Mouse (Mus musculus): Measurements from ENCODE around the gene Ctsl. TPM values are rescaled to one million over a fixed set of nuclear protein-coding genes. Genes with fewer than 3 reads are reported as not detected.

The Ctsl gene
- polyA plus RNA-seq, 1 experiment from 2014 or later = 998 TPM

DNA sequence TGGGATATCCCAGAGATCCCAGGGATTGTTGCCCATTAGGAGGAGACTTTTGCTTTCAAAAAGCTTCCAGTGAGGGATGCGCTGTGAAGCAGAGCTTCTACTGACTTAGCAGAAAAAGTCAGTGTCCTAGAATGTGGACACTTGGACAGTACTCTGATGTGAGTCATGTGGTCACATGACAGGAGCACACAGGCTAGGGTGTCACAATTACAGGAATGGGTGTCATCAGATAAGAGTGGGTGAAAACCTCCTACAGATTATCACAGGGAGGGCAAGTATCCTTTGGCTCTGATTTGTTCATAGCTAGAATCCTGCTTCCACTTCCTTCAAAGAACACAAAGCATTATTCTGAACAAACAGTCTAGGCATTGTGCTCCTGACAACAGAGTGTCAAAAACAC, 27.4 kb upstream of the Ctsl start:
- WGBS (ENCODE audit: missing documents) = 73% methylated on average over 1 of the region's 1 CpGs
- Histone ChIP-seq H3K27ac (peak overlapping the region; percentile 67), H3K36me3 (ENCODE audit: inconsistent target) (no peaks in the 10 kb centered on the region), H3K4me3 (ENCODE audit: inconsistent target) (no peak overlapping the region), H3K79me2 (ENCODE audit: inconsistent target) (no peaks in the 10 kb centered on the region)

DNA sequence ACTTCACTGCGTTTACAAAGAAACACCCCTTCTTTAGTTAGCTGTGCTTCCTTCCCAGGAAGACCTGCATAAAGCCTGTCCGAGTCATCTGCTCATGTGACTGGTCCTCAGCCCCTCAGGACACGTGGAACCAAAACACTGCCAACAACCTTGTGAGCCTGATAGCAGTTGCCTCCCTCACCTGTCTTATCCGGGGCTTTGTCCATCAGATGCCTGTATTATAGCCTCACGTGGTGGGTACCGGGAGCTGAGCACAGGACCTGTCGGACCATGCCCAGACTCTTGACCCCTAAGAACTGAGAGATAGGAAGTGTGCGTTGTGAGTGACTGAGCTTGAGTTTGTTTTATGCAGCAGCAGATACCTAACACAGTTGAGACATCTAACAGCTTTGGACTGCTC, 26.3 kb upstream of the Ctsl start:
- Histone ChIP-seq H3K36me3 (ENCODE audit: inconsistent target) (no peaks in the 10 kb centered on the region), H3K4me3 (ENCODE audit: inconsistent target) (no peak overlapping the region), H3K27ac (no peak overlapping the region), H3K79me2 (ENCODE audit: inconsistent target) (no peaks in the 10 kb centered on the region)
- WGBS (ENCODE audit: missing documents) = 80% methylated on average over 8 of the region's 8 CpGs

DNA sequence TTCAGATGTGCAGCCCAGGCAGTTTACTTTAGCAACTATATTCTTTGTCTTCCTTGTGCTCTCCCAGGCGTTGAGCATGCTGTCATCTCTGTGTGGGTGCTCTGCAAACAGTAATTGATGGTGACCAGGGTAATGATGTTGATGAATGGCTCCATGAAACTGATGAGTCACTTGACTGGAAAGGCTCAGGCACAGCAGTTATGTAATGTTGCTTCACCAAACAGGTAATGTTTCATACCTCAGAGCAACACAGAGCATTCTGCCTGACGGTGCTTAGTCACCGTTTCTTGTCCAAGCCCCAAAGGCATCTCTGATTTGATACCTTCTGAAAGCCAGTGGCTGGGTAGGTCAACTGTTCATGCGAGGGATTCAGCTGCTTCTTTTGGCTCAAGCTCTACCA, 17.7 kb upstream of the Ctsl start:
- 83% methylated on average over 4 of the region's 4 CpGs for WGBS (ENCODE audit: missing documents)
- Histone ChIP-seq H3K4me3 (ENCODE audit: inconsistent target) (no peak overlapping the region), H3K36me3 (ENCODE audit: inconsistent target) (no peaks in the 10 kb centered on the region), H3K79me2 (ENCODE audit: inconsistent target) (no peaks in the 10 kb centered on the region), H3K27ac (no peak overlapping the region)

DNA sequence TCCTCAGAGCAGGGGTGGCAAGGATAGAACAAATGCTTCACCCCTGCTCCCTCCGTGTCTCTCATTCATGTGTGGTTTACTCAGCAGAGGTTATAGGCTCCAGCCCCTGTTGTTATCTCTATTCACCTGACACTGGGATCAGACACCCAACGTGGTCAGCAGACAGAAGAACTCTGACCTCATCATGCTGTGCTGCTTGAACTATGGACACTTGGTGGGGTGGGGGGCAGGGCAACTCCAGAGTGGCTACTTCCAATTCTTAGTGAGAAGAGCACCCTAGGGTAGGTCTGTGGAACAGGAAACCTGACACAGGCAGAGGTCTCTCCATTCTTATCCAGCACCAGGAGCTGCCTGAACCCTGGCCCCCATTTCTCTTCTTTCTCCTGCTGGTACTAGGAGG, 15.4 kb upstream of the Ctsl start:
- Histone ChIP-seq H3K36me3 (ENCODE audit: inconsistent target) (no peaks in the 10 kb centered on the region), H3K27ac (no peak overlapping the region), H3K79me2 (ENCODE audit: inconsistent target) (no peaks in the 10 kb centered on the region), H3K4me3 (ENCODE audit: inconsistent target) (no peak overlapping the region)
- WGBS (ENCODE audit: missing documents) = 78% methylated on average over 2 of the region's 2 CpGs

DNA sequence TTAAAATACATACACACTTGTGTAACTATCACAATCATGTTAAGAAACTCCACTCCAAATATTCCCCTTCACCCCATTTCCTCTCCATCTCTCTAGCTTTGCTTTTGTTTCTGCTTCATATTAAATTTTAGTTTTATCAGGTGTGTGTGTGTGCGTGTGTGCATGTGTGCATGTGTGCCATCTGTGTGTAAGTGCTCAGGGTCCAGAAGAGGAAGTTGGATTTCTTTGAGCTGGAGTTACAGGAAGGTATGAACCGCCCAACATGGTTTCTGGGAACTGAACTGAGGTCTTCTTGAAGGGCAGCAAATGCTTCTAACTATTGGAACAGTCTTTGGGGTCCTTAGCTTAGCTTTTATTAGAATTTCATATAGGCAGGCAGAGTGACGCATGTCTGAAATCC, 14.2 kb upstream of the Ctsl start:
- Histone ChIP-seq H3K27ac (no peak overlapping the region), H3K79me2 (ENCODE audit: inconsistent target) (no peaks in the 10 kb centered on the region), H3K36me3 (ENCODE audit: inconsistent target) (no peaks in the 10 kb centered on the region), H3K4me3 (ENCODE audit: inconsistent target) (no peak overlapping the region)
- WGBS (ENCODE audit: missing documents) = 74% methylated on average over 3 of the region's 3 CpGs

DNA sequence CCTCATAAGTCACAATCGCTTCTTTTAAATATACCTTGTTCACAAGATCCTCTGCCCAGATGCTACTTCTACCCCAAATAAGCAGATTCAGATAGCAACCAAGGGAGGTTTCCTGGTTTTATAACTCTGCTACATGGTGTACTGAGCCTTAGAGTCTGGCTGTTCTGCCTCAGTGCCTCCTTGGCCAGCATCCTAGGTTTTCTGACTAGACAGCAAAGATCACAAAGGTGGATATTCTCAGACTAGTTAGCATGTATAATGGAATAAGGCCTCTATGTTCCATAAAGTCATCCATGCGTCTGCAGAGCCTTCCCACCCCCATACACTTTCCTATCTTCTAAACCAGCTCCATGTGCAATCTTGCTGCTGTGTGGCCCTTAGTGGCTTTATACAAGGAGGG, 9.6 kb upstream of the Ctsl start:
- Histone ChIP-seq H3K79me2 (ENCODE audit: inconsistent target) (no peaks in the 10 kb centered on the region), H3K27ac (no peak overlapping the region), H3K36me3 (ENCODE audit: inconsistent target) (no peaks in the 10 kb centered on the region), H3K4me3 (ENCODE audit: inconsistent target) (no peak overlapping the region)
- WGBS (ENCODE audit: missing documents) = 100% methylated on average over 2 of the region's 2 CpGs

DNA sequence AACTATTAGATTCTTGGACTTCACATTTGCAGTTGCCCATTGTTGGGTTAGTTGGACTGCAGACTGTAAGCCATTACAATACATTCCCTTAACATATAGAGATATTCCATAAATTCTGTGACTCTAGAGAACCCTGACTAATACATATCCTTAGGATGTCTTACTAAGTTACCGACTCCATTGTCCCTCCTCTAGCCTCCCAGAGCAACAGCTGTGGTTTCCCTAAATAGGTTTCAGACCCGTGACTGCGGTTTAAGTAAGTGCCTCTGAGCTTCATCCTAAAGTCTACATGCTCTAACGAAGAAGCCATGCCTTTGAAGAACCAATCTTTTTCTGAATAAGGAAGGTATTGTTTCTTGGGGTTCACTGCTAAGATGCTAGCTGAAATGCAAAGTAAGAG, 7.9 kb upstream of the Ctsl start:
- Histone ChIP-seq H3K27ac (no peak overlapping the region), H3K79me2 (ENCODE audit: inconsistent target) (no peaks in the 10 kb centered on the region), H3K4me3 (ENCODE audit: inconsistent target) (no peak overlapping the region), H3K36me3 (ENCODE audit: inconsistent target) (no peaks in the 10 kb centered on the region)
- 88% methylated on average over 4 of the region's 4 CpGs for WGBS (ENCODE audit: missing documents)

DNA sequence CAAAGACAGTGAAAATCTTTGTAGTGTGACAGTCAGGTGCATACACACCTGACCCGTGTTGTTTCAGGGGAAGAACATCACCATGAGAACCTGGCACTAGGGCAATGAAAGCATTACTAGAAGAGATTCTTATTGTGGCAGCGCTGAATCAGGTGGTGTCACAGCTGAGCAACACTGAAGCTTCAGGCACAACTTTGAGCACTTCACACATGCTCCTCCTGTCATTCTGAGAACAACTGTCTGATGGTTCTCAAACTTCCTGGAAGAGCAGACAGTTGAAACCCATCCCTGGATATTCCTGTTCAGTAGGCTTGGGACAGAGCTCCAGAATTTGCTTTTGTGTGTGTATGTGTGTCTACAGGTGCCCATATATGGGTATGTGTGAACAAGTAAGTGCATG, 5.8 kb upstream of the Ctsl start:
- 95% methylated on average over 2 of the region's 2 CpGs for WGBS (ENCODE audit: missing documents)
- Histone ChIP-seq H3K36me3 (ENCODE audit: inconsistent target) (no peaks in the 10 kb centered on the region), H3K79me2 (ENCODE audit: inconsistent target) (no peaks in the 10 kb centered on the region), H3K4me3 (ENCODE audit: inconsistent target) (no peak overlapping the region), H3K27ac (no peak overlapping the region)

DNA sequence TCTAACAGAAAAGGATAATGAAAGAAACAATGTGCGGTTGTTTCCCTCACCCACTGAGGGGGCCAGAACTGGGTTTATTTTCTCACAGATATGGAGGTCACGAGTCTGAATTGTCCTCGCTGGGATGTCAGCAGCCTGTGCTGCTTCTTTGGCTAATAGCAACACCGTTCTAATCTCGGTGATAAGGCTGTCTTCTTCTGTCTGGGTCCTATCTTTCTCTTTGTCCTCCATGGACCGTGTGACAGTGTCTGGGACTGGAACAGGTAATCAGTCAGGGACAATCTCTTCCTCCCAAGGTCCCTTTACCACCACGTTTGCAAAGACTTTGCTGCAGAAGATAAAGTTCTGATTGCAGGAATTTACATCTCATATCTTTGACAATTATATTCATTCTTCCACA, 4.5 kb upstream of the Ctsl start:
- Histone ChIP-seq H3K79me2 (ENCODE audit: inconsistent target) (no peaks in the 10 kb centered on the region), H3K36me3 (ENCODE audit: inconsistent target) (no peaks in the 10 kb centered on the region), H3K4me3 (ENCODE audit: inconsistent target) (no peak overlapping the region), H3K27ac (no peak overlapping the region)
- WGBS (ENCODE audit: missing documents) = 89% methylated on average over 7 of the region's 7 CpGs

DNA sequence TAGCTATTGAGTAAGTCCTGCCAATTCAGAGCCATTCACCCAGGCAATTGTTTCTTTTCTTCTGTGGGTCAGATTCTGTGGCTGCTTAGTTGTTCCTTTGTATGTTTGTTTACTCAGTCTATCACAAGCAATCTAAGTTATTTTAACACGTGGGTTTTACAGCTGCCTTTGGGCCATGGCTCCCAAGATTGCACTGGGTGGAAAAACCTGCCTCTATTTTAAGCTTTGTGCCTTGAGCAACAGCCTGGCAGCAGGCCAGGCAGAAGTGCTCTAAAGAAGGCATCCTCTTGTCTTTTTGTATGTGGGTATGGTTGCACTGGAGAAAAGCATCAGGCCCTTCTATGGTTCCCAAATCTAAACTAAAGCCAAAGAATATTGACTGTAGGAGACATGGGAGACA, 3.0 kb upstream of the Ctsl start:
- WGBS (ENCODE audit: missing documents) = 0% methylated on average over 1 of the region's 1 CpGs

DNA sequence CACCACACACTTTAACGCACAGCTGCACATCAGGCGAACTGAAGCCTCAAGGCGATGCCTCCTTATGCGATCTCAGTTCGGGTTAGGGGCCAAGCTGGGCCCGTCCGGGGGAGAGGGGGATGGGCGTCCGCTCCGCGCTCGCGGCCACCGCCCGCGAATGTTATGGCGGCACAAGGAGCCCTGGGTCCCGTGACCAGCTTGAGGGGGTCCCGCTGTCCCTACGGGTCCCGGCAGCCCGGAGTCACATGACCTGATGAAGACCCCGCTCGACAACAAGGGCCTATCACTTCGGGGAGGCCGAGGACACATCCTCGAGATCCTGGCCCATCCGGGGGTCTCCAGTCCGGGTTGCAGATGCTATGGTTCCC, 901 bp downstream of the Ctsl start:
- Histone ChIP-seq H3K79me2 (ENCODE audit: inconsistent target) (peaks cover 44% of the 10 kb centered on the region), H3K4me3 (ENCODE audit: inconsistent target) (peak overlapping the region; percentile 88), H3K36me3 (ENCODE audit: inconsistent target) (peaks cover 38% of the 10 kb centered on the region), H3K27ac (peak overlapping the region; percentile 79)
- 0% methylated on average over 15 of the region's 29 CpGs for WGBS (ENCODE audit: missing documents)

More for the DNA sequence above, 3.0 kb upstream of the Ctsl start:
- H3K36me3 ChIP-seq (ENCODE audit: inconsistent target) = no peaks in the 10 kb centered on the region; the same call in 1 of the 2 replicates
- H3K4me3 ChIP-seq (ENCODE audit: inconsistent target) = no peak overlapping the region
- no peak overlapping the region for H3K27ac ChIP-seq
- peaks cover 14% of the 10 kb centered on the region for H3K79me2 ChIP-seq (ENCODE audit: inconsistent target)

DNA sequence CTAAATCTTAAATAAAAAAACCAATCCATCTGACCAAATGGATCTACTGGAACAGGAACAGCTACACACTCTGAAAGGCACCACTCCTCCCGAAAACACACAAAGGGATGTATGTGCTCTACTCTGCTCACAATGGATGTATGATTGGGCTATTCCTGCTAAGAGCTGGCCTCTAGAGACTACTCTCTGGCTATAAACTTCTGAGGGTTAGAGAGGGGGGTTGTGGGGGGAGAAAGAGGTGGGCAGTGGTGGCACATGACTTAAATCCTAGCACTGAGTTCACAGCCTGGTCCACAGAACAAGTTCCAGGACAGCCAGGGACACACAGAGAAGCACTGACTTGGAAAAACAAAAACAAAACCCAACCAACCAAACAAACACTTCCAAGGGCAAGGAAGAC, 2.1 kb downstream of the Ctsl start:
- 100% methylated on average over 1 of the region's 1 CpGs for WGBS (ENCODE audit: missing documents)
- Histone ChIP-seq H3K4me3 (ENCODE audit: inconsistent target) (peak overlapping the region; percentile 88), H3K36me3 (ENCODE audit: inconsistent target) (peaks cover 50% of the 10 kb centered on the region), H3K27ac (no peak overlapping the region), H3K79me2 (ENCODE audit: inconsistent target) (peaks cover 44% of the 10 kb centered on the region)

DNA sequence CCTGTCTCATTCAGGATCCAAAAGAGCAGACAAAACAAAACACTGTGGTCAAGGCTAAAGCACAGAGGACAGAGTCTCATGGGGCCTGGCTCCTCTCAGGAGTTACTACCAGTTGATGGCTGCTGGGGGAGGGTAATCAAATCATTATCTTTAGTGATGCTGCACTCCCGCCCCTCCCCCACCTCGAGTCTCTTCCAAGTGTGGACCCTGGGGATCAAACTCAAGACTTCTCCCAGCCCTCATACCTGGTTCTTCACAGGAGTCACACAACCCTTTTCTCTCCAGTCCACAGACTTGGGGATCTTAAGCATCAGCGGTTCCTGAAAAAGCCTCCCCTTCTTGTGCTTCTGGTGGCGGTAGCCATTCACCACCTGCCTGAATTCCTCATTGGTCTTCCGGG, 3.1 kb downstream of the Ctsl start:
- Histone ChIP-seq H3K27ac (no peak overlapping the region), H3K4me3 (ENCODE audit: inconsistent target) (no peak overlapping the region), H3K36me3 (ENCODE audit: inconsistent target) (peaks cover 60% of the 10 kb centered on the region), H3K79me2 (ENCODE audit: inconsistent target) (peaks cover 44% of the 10 kb centered on the region)
- 100% methylated on average over 4 of the region's 5 CpGs for WGBS (ENCODE audit: missing documents)

DNA sequence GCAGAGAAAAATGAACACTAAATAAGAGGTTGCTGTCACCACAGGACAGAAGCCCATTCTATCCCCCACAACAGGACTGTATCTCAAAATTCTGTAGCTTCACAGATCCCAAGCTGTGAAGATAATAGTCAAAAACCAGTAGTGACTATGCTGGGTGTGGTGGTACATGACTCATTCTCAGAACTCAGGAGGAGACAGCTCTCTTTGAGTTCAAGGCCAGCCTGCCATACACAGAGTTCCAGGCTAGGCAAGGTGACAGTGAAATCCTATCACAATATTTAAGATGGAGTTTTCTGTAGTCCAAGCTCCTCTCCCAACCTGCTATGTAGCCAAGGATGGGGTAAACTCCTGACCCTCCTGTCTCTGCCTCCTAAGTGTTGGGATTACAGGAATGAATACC, 5.4 kb downstream of the Ctsl start:
- Histone ChIP-seq H3K27ac (no peak overlapping the region), H3K79me2 (ENCODE audit: inconsistent target) (peaks cover 44% of the 10 kb centered on the region), H3K36me3 (ENCODE audit: inconsistent target) (peaks cover 67% of the 10 kb centered on the region), H3K4me3 (ENCODE audit: inconsistent target) (no peak overlapping the region)

DNA sequence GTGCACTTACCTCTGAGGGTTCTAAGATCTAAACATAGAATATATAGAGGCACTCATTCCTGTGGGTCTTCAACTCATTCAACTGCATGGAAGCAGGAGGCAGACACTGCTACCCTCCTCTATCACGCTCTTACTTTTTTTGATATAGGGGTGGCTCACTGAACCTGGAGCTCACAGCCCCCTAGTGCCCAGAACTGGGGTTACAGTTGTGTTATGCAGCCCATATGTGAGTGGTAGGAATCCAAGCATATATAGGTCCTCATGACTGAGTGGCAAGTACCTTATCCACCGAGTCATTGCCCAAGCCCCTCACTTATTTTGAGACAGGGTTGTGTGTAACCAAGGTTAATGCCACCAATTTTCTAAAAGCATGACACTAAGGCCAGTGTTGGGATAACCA, 6.4 kb downstream of the Ctsl start:
- H3K79me2 ChIP-seq (ENCODE audit: inconsistent target) = peaks cover 35% of the 10 kb centered on the region
- H3K27ac ChIP-seq = no peak overlapping the region
- H3K4me3 ChIP-seq (ENCODE audit: inconsistent target) = no peak overlapping the region
- WGBS (ENCODE audit: missing documents) = 77% methylated on average over 2 of the region's 2 CpGs
- peaks cover 67% of the 10 kb centered on the region for H3K36me3 ChIP-seq (ENCODE audit: inconsistent target)

DNA sequence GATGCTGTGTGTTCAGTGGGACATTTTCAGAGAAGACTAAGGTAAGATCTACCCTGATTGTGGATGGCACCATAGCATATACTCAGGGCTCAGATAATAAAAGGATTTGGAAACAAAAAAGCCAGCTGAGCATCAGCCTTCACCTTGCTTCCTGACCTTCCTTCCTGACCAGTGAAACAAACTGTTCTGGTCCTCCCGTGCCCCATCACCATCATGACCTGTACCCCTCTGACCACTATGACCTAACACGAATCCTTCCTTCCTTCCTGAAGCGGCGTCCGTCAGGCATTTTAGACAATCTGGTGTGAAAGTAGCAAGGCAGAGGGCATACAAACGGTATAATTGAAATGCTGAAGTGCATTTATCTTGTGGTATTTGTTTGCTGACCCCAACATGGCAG, 8.6 kb downstream of the Ctsl start:
- H3K36me3 ChIP-seq (ENCODE audit: inconsistent target) = peaks cover 52% of the 10 kb centered on the region
- WGBS (ENCODE audit: missing documents) = 80% methylated on average over 6 of the region's 6 CpGs

More for the DNA sequence above, 8.6 kb downstream of the Ctsl start:
- Histone ChIP-seq H3K4me3 (ENCODE audit: inconsistent target) (no peak overlapping the region), H3K27ac (no peak overlapping the region), H3K79me2 (ENCODE audit: inconsistent target) (peaks cover 14% of the 10 kb centered on the region)
